Mouse (Mus musculus) myocyte (in vitro differentiated cells): Measurements from ENCODE around the gene Naa38. TPM values are rescaled to one million over a fixed set of nuclear protein-coding genes. Genes with fewer than 3 reads are reported as not detected.

ENCODE experiments used
- H3K27me3 ChIP-seq: one replicate; pipeline ENCODE4 v1.6.1; 2011; ENCODE audit not compliant: control insufficient read depth, insufficient read depth, insufficient read length
- H3K36me3 ChIP-seq: one replicate; pipeline ENCODE4 v1.6.1; 2011; ENCODE audit not compliant: control insufficient read depth, insufficient read depth
- H3K4me2 ChIP-seq: one replicate; pipeline ENCODE4 v1.6.1; 2011; ENCODE audit warnings: low read depth, control low read depth
- H3K4me3 ChIP-seq: one replicate; pipeline ENCODE4 v1.5.1; 2011; ENCODE audit warnings: mild to moderate bottlenecking, control low read depth, moderate library complexity
- H3K79me2 ChIP-seq: one replicate; pipeline ENCODE4 v1.6.1; 2011; ENCODE audit not compliant: control insufficient read depth, insufficient read depth
- H3ac ChIP-seq: one replicate; pipeline ENCODE4 v1.6.1; 2011; ENCODE audit not compliant: control insufficient read depth, insufficient read length
- CEBPB ChIP-seq: IDR thresholded peaks from 2 replicates; pipeline ENCODE4 v1.6.1; 2011; ENCODE audit warnings: mild to moderate bottlenecking, moderate library complexity; ENCODE audit not compliant: poor library complexity, insufficient read depth, severe bottlenecking
- E2F4 ChIP-seq: IDR thresholded peaks from one replicate; pipeline ENCODE4 v1.6.1; 2011; ENCODE audit warnings: mild to moderate bottlenecking, control low read depth, moderate library complexity; ENCODE audit not compliant: insufficient read depth
- MAX ChIP-seq: IDR thresholded peaks from one replicate; pipeline ENCODE4 v1.6.1; 2011; ENCODE audit warnings: low read depth, mild to moderate bottlenecking, control low read depth
- MYOD1 ChIP-seq, 3 experiments: IDR thresholded peaks; one replicate each; pipeline ENCODE4 v1.6.1; 2011; ENCODE audit warnings: control low read depth in 2 of 3, low read depth in 2 of 3, mild to moderate bottlenecking in 2 of 3, moderate library complexity in 1 of 3; ENCODE audit not compliant: insufficient read length in 2 of 3, control insufficient read depth in 1 of 3
- MYOG ChIP-seq, 3 experiments: IDR thresholded peaks; one replicate each; pipeline ENCODE4 v1.6.1; 2011; ENCODE audit warnings: control low read depth in 2 of 3, low read depth in 2 of 3, mild to moderate bottlenecking in 2 of 3; ENCODE audit not compliant: insufficient read length in 2 of 3, control insufficient read depth in 1 of 3, insufficient read depth in 1 of 3
- POLR2A ChIP-seq: IDR thresholded peaks from one replicate; pipeline ENCODE4 v1.6.1; 2011; ENCODE audit warnings: low read depth, mild to moderate bottlenecking, control low read depth, moderate library complexity; ENCODE audit not compliant: insufficient read length
- POLR2AphosphoS2 ChIP-seq: IDR thresholded peaks from one replicate; pipeline ENCODE4 v1.6.1; 2011; ENCODE audit warnings: low read depth, control low read depth; ENCODE audit not compliant: insufficient read length
- REST ChIP-seq: IDR thresholded peaks from one replicate; pipeline ENCODE4 v1.6.1; 2011; ENCODE audit warnings: mild to moderate bottlenecking, control low read depth, moderate library complexity; ENCODE audit not compliant: insufficient read depth, insufficient read length
- SRF ChIP-seq: IDR thresholded peaks from one replicate; pipeline ENCODE4 v1.6.1; 2011; ENCODE audit warnings: low read depth; ENCODE audit not compliant: control insufficient read depth, insufficient read length
- TCF12 ChIP-seq: IDR thresholded peaks from one replicate; pipeline ENCODE4 v1.6.1; 2011; ENCODE audit warnings: mild to moderate bottlenecking, control low read depth; ENCODE audit not compliant: poor library complexity, insufficient read depth, severe bottlenecking
- TCF3 ChIP-seq: IDR thresholded peaks from one replicate; pipeline ENCODE4 v1.6.1; 2011; ENCODE audit warnings: low read depth, control low read depth; ENCODE audit not compliant: insufficient read length
- USF1 ChIP-seq: IDR thresholded peaks from one replicate; pipeline ENCODE4 v1.6.1; 2011; ENCODE audit warnings: low read depth, mild to moderate bottlenecking, control low read depth, moderate library complexity
- polyA plus RNA-seq: library from polyadenylated mRNA; unstranded; fragments of >200 nt; fragmentation: generic; extraction: Trizol; gene quantifications from one replicate; pipeline ENCODE4 v1.2.1, GENCODE M21; 2012; ENCODE audit warnings: missing spikeins

Naa38 gene
- polyA plus RNA-seq, 1 experiment: 126 TPM

GRCm38 (mm10) chr11:69366855-69367615 is 28.3 kb upstream of the Naa38 start:
- H3K36me3 ChIP-seq: no peaks in the 10 kb centered on the region
- TF ChIP-seq TCF12 (no peak), POLR2AphosphoS2 (no peak), MAX (no peak), E2F4 (no peak), CEBPB (no peak), SRF (no peak), POLR2A (no peak), REST (no peak)
- peak overlapping the region; percentile 99 for H3K4me2 ChIP-seq
- H3K79me2 ChIP-seq: peaks cover 13% of the 10 kb centered on the region
- H3K27me3 ChIP-seq: no peaks in the 10 kb centered on the region
- peak overlapping the region; percentile 82 for H3ac ChIP-seq
- peak overlapping the region; percentile 56 for H3K4me3 ChIP-seq

GRCm38 (mm10) chr11:69367616-69368355 is 27.5 kb upstream of the Naa38 start:
- peaks cover 13% of the 10 kb centered on the region for H3K79me2 ChIP-seq
- no peaks in the 10 kb centered on the region for H3K36me3 ChIP-seq
- peak overlapping the region; percentile 56 for H3K4me3 ChIP-seq
- peak overlapping the region; percentile 82 for H3ac ChIP-seq
- peak; percentile 57 for TF ChIP-seq POLR2A
- peak; percentile 64 to 98 (median 91) for TF ChIP-seq MYOG (IDR thresholded peaks at IDR 0.05; ENCODE audit: control insufficient read depth in 1 of 3, insufficient read depth in 1 of 3, insufficient read length in 2 of 3, low read depth in 2 of 3)
- TF ChIP-seq E2F4: no peak
- TF ChIP-seq TCF12: peak; percentile 58
- TF ChIP-seq CEBPB: peak; percentile 42; the same call in 1 of the 2 replicates
- TF ChIP-seq REST: no peak
- TF ChIP-seq MYOD1 (IDR thresholded peaks at IDR 0.05; ENCODE audit: control insufficient read depth in 1 of 3, insufficient read length in 2 of 3, low read depth in 2 of 3): peak; percentile 80 to 98 (median 95)
- peak; percentile 93 for TF ChIP-seq TCF3
- no peaks in the 10 kb centered on the region for H3K27me3 ChIP-seq
- H3K4me2 ChIP-seq: peak overlapping the region; percentile 99

GRCm38 (mm10) chr11:69368356-69369214 is 26.7 kb upstream of the Naa38 start:
- Histone ChIP-seq H3K27me3 (no peaks in the 10 kb centered on the region), H3K79me2 (peaks cover 13% of the 10 kb centered on the region), H3ac (peak overlapping the region; percentile 82), H3K4me3 (peak overlapping the region; percentile 56), H3K36me3 (no peaks in the 10 kb centered on the region), H3K4me2 (peak overlapping the region; percentile 99)
- TF ChIP-seq SRF: no peak
- no peak for TF ChIP-seq REST
- TF ChIP-seq MYOG (IDR thresholded peaks at IDR 0.05; ENCODE audit: control insufficient read depth in 1 of 3, insufficient read depth in 1 of 3, insufficient read length in 2 of 3, low read depth in 2 of 3): peak in 2 of 3 experiments; percentile 74 to 75
- no peak for TF ChIP-seq E2F4
- peak; percentile 67 for TF ChIP-seq POLR2AphosphoS2
- TF ChIP-seq USF1: no peak
- peak; percentile 65 for TF ChIP-seq POLR2A
- peak in 2 of 3 experiments; percentile 94 to 97 for TF ChIP-seq MYOD1 (IDR thresholded peaks at IDR 0.05; ENCODE audit: control insufficient read depth in 1 of 3, insufficient read length in 2 of 3, low read depth in 2 of 3)
- TF ChIP-seq TCF3: peak; percentile 77
- no peak for TF ChIP-seq CEBPB
- no peak for TF ChIP-seq MAX
- peak; percentile 2 for TF ChIP-seq TCF12
